Mouse (Mus musculus) thymus, postnatal 0 days (tissue): Measurements from ENCODE around the gene Rfc2. TPM values are rescaled to one million over a fixed set of nuclear protein-coding genes. Genes with fewer than 3 reads are reported as not detected.
A peak's percentile ranks its signal among the peaks of the same experiment; 100 is the strongest.

ENCODE experiments used
- DNase-seq: peaks from one replicate; pipeline ENCODE4 v3.0.0-alpha.2; 2015; ENCODE audit warnings: low spot score
- polyA plus RNA-seq: library from polyadenylated mRNA; unstranded; fragments of >200 nt; fragmentation: Nextera tagmentation; extraction: Ambion mirVana; gene quantifications from 2 replicates; pipeline ENCODE4 v1.2.1, GENCODE M21; 2015

Gene Rfc2
- polyA plus RNA-seq, 1 experiment from 2014 or later, result 262 TPM

- no peak for DNase-seq
These were observed 16.9 kb upstream of the Rfc2 start for GRCm38 (mm10) chr5:134564272-134564671.

DNA sequence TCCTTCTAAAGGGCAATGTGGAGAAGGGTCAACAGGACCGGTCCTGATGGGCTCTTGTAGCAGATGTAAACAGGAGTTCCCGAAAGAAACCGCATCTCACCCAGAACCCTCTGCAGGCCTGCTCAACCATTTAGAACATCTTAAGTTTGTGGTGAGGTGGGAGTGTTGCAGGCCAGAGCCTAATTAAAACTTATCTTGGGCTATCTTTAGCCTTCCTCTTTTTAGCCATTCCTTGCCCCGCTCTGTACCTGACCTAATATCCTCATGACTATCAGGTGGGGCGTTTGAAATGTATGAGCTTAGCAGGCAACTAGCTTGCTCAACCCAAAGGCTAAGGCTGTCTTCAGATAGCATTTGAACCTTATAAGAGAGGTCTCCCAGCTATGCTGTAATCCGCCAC, 15.5 kb upstream of the Rfc2 start:
- DNase-seq, result no peak

- no peak for DNase-seq
These were observed 13.7 kb upstream of the Rfc2 start for GRCm38 (mm10) chr5:134567445-134567844.

DNA sequence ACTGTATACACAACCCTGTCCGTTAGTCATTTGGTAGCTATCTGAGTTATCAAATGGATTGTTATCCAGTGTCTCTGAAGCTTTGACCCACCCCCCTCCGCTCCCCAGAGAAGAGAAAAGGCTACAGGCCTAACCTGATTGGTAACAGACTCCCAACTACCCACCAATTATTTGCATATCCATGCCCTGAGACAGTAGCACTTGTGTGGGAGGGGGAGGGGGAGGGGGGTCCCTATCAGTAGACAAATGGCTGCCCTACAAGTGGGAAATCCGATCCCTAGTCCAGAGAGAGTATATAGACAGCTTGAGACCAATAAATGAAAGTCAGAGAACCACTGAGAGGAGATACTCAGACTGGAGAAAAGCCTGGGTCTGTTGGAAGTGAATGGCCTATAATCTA, 13.1 kb upstream of the Rfc2 start:
- no peak for DNase-seq

DNA sequence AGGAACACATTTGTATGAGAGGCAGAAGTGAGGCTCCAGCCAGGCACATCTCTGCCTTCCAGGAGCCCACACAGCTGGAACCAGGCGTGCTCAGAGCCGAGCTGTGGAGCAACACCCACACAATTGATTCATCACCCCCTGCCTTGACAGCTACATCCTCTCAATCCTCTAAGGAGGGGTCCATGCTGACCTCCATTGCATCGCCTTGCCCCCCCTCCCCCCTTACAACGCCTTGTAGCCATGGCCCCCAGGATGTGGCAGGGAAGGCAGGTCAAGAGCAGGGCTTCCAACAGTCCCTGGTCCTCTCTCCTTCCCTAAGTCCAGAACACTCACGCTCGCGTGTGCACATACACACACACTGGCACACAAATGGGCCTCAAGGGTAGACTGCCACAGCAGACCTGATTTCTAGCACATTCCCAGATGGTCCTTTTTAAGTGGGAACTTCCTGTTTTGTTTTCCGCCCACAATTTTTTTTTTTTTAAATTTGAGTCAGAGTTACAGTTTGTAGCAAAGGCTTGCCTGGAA, 12.1 kb upstream of the Rfc2 start:
- no peak for DNase-seq

DNA sequence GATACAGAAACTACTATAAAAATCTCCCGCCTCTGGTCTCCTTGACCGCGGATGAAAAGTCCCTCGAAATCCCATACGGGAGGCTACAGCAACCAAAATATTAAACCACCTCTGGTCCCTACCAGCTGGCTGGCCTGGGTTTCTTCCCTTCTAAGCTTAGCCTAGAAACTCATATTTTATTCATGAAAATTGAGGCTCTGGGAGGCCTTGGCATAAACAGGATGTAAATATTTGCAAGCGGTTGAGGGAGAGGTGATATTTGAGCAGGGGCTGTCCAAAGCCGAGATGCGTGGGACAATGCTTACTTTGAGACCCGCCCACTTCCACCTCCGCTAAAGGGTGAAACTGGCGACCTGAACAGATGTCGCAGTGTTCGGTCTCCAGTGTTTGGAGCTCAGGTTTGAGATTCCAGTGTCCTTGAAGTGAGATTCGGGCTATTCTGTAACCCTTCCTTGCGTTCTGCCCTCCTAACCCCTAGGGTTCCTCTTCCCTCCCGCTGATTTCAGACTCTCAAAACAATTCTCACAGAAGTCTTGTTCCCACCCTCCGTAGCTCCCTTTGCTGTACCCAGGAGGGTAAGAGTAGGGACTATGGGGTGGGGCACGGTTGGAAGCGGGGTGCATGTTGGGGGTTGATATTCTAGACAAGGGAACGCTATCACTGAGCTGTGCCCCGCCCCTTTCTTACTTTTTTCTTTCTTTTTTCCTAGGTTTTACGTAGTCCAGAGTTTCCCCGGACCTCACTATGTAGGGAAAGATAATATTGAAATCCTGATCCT, 9.2 kb upstream of the Rfc2 start:
- DNase-seq, result peak; percentile 54

- DNase-seq, result no peak
These were observed 8.5 kb upstream of the Rfc2 start for GRCm38 (mm10) chr5:134572508-134573214.

DNA sequence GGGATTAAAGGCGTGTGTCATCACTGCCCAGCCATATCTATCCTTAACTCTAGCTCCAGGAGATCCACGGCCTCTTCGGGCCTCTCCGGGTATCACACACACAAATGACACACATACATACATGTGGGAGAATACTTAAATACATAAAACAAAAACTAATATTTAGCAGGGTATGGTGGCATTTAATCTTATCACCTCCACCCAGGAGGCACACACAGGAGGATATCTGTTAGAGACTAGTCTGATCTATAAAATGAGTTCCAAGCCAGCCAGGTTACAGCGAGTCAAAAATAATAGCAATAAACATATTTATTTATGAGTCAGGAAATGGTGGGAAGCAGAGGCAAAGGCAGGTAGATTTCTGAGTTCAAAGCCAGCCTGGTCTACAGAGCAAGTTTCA, 5.3 kb upstream of the Rfc2 start:
- DNase-seq, result no peak

DNA sequence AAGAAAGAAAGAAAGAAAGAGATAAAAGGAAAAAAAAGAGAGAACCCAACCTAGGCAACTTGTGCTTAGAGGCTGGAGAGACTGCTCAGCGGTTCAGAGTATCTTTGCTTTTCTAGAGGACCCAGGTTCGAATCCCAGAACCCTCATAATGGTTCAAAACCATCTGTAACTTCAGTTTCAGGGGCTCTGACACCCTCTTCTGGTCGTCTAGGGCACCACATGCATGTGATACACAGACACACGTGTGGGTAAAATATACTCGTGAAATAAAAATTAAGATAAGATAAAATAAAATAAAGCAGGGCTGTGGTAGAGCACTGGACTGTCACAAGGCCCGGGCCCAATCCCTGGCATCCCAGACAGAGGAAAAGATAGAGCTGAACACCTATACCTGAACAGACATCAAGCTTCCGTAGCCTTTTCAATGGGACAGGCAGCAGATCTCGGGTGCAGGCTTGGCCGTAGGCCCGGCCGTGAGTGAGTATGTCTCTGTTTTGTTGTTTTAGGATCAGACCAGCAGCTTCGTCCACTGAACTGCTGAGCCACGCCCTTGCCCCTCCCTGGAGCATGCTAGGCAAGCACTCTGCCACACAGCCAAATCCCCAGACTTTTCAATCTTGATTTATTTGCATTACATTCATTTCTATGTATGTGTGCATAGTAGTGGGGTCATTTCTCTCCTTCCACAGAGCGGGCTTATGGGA, 4.5 kb upstream of the Rfc2 start:
- DNase-seq, result no peak

DNA sequence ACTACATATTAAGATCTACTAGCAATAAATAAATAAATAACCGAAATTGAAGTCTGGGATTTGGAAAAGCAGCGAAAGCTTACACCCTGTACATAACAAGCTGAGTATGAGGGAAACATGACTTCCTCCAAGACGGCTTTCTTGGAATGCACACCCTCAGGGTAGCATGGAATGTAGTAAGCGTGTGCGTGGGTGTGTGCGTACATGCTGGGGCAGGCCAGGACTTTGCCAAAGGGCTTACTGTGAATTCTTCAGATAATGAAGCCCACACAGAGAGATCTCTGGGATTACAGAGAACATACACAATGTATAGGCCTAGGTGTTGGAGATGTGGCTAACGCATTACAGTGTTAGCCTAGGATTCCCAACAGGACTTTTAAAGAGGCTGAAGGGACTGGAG, 3.6 kb upstream of the Rfc2 start:
- DNase-seq, result no peak

DNA sequence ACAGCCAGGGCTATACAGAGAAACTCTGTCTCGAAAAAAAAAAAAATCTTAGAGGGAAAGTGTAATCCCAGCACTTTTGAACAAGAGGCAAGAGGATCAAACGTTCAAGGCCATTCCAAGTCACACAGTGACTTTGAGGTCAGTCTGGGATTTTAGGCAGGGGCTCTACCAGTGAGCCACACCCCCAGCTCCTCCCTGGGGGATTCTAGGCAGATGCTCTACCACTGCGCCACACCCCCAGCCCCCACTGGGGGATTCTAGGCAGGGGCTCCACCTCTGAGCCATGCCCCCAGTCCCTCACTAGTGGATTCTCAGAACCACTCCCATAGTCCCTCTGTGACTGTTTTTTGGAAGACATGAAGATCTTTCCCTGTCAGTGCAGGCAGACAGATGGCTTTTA, 2.0 kb upstream of the Rfc2 start:
- no peak for DNase-seq

DNA sequence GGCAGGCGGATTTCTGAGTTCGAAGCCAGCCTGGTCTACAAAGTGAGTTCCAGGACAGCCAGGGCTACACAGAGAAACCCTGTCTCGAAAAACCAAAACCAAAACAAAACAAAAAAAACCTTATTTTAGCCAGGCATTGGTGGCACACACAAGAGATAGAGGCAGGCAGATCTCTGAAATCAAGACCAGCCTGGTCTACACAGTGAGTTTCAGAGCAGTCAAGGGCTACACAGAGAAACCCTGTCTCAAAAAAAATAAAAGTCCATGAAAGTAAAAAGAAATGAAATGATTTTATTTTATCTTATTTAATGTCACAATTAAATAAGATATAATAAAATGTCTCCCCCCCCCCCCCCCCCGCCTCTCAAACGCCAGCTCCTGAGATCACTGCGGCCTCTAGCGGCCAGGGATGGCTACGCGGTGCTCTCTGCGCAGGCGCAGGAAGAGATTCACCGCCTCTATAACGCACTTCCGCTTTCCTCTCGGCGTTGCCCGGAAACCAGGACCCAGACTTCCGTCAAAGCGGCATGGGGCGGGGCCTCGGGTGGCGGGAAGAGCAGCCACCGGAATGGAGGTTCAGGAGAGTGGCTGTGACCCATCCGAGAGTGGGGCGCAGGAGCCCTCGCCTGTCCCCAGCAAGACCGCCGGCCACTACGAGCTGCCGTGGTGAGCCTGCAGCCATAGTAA, 1.2 kb downstream of the Rfc2 start:
- DNase-seq, result peak; percentile 98

DNA sequence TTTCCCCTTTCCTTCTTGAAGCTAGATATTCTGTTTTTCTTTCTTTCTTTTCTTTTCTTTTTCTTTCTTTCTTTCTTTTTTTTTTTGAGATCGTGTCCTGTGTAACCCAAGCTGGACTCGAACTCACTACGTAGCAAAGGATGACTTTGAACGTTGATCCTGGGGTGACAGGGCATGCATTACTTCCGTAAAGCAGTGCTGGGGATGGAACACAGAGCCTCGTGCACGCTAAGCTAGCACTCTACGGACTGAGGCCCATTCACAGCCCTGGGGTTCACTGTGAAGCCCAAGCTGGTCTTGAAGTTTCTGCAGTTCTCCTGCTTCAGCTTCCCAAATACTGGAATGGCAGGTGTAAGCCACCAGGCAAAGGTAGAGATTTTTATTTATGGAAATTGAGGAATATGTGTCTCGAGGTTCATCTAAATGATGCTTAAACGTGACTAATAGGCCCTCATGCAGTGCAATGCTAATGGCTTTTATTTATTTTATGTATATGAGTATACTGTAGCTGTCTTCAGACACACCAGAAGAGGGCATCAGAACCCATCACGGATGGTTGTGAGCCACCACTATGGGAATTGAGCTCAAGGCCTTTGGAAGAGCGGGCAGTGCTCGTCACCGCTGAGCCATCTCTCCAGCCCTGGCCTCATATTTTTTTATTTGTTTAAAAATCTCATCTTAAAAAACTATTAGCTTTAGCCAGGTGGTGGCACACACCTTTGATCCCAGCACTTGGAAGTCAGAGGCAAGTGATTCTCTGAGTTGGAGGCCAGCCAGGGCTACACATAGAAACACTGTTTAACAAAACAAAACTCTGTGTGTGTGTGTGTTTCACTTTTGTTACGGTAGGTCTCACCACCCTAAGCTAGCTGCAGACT, 2.1 kb downstream of the Rfc2 start:
- no peak for DNase-seq

- no peak for DNase-seq
These were observed 2.7 kb downstream of the Rfc2 start for GRCm38 (mm10) chr5:134583884-134584213.

DNA sequence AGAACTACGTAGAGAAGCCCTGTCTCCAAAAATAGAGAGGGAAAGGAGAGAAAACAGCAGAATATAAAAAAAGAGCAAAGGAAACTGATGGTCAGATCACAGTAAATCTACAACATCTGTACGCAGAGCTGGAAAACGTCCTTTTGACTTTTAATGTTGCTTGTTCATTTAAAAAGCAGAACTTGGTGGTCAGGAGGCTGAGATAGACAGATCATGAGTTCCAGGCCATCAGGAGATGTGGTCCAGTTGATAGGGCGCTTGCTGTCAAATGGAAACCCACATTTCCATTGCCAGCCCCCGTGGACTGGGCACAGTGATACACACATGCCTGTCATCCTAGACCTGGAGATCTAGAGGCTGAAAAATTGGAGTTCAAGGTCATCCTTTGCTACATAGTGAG, 3.6 kb downstream of the Rfc2 start:
- no peak for DNase-seq

- no peak for DNase-seq
These were observed 8.7 kb downstream of the Rfc2 start for GRCm38 (mm10) chr5:134589900-134590299.

DNA sequence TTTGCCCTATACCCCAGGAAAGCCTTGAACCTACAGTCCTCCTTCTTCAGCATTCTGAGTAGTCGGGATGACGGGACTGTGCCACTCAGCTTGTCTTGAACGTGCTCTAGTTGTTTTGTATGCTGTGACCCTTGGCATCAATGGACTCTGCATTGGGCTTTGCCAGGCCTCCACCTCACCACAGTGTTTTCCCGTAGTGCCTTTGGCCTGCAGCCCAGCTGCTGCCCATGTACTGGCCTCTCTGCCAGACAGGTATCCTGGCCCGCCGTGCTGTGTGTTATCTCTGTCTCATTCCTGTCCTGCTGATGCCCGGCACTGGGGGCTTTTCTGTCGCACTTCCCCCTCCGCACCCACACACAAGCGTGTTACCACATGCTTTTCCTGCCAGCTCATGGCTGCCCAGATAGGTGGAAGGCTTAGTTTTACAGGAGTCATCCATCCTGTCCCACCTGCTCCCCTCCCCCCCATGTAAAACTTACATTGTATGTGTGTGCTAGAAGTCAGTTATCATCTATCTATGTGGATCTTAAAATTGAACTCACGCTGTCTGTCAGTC, 10.9 kb downstream of the Rfc2 start:
- DNase-seq, result no peak

DNA sequence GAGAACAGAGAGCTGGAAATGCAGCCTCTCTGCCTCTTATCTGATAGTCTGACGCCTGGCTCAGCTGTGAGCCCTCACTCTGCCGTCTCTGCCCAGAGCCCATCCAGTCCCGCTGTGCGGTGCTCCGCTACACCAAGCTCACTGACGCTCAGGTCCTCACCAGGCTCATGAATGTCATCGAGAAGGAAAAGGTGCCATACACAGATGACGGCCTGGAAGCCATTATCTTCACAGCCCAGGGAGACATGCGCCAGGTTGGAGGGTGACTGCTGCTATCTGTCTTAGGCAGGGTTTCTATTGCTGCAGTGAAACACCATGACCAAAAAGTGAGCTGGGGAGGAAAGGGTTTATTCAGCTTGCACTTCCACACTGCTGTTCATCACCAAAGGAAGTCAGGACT, 11.9 kb downstream of the Rfc2 start:
- DNase-seq, result no peak

- no peak for DNase-seq
These were observed 16.5 kb downstream of the Rfc2 start for GRCm38 (mm10) chr5:134597711-134598110.

- DNase-seq, result no peak
These were observed 23.2 kb downstream of the Rfc2 start for GRCm38 (mm10) chr5:134604376-134604775.
